16 mouse cellular contexts compared by ENCODE assay signal in genomic region chr7:139265634-139266033, GRCm38 (mm10). TPM values are rescaled to one million over a fixed set of nuclear protein-coding genes. Genes with fewer than 3 reads are reported as not detected.
DNase-seq lines count a peak whose midpoint lies in the region; ATAC-seq and TF ChIP-seq lines count a peak whose summit lies in the region.
"Had no signal": no experiment of that assay in that cellular context is flagged by ENCODE, and none has a peak within 500 bp of the region (broad histone marks: within the 10 kb centered on the region; RNA-seq: fewer than 3 reads in every experiment).

No protein-coding gene starts in this region.

- no peak overlapping the region for H3K4me3 ChIP-seq in heart, embryonic 10.5 days
- H3K4me3 ChIP-seq in heart, embryonic 14.5 days (ENCODE audit: control insufficient read depth in 1 of 2, insufficient read depth in 1 of 2, low read depth in 1 of 2, low read length in 2 of 2): no peak overlapping the region
- no peak overlapping the region for H3K4me3 ChIP-seq in layer of hippocampus, adult 2 months
- H3K4me3 ChIP-seq: embryonic facial prominence, embryonic 13.5 days; forebrain, embryonic 13.5 days; hindbrain, embryonic 13.5 days had no signal

- peaks cover 42% of the 10 kb centered on the region for H3K36me3 ChIP-seq in heart, embryonic 10.5 days
- H3K36me3 ChIP-seq in heart, embryonic 14.5 days (ENCODE audit: control insufficient read depth, insufficient read depth, low read length): peaks cover 15% of the 10 kb centered on the region
- H3K36me3 ChIP-seq: hindbrain, embryonic 13.5 days had no signal

- peak overlapping the region; percentile 69; the same call in 1 of the 2 replicates for H3K27ac ChIP-seq in heart, embryonic 10.5 days
- H3K27ac ChIP-seq in heart, embryonic 14.5 days (replicated peaks in 1 of 2; ENCODE audit: control insufficient read depth in 1 of 2, insufficient read depth in 1 of 2, low read depth in 2 of 2, low read length in 2 of 2): peak overlapping the region; percentile 6 to 61; a peak in 2 of 4 replicates
- H3K27ac ChIP-seq in layer of hippocampus, adult 2 months: peak overlapping the region; percentile 68; the same call in 1 of the 2 replicates
- H3K27ac ChIP-seq: embryonic facial prominence, embryonic 13.5 days; forebrain, embryonic 13.5 days; hindbrain, embryonic 13.5 days had no signal

- peaks cover 46% of the 10 kb centered on the region for H3K4me1 ChIP-seq in heart, embryonic 10.5 days
- H3K4me1 ChIP-seq in heart, embryonic 14.5 days (ENCODE audit: control insufficient read depth in 2 of 2, insufficient read depth in 2 of 2, low read length in 2 of 2): peaks cover 29 to 41% of the 10 kb centered on the region in 2 experiments

- DNase-seq in heart, embryonic 10.5 days (ENCODE audit: low spot score): no peak
- no peak for DNase-seq in heart, adult 18-20 months
- DNase-seq in heart, adult 9 months (ENCODE audit: low spot score in 2 of 2): no peak
- no peak for DNase-seq in layer of hippocampus, adult 2 months (ENCODE audit: low spot score in 2 of 2)
- no peak for DNase-seq in layer of hippocampus, postnatal 10 days (ENCODE audit: low spot score in 2 of 2)
- DNase-seq in liver: no peak
- DNase-seq: adrenal gland, adult 8-10 months; forebrain, postnatal 0 days; kidney, adult 11 months; kidney, adult 9 months had no signal

- TF ChIP-seq CTCF in layer of hippocampus, adult 2 months (conservative IDR thresholded peaks at IDR 0.05): no peak

- no peaks in the 10 kb centered on the region for H3K9me3 ChIP-seq in heart, embryonic 10.5 days
- H3K9me3 ChIP-seq in heart, embryonic 14.5 days (ENCODE audit: control insufficient read depth, low read length): no peaks in the 10 kb centered on the region
- H3K9me3 ChIP-seq: embryonic facial prominence, embryonic 13.5 days; hindbrain, embryonic 13.5 days had no signal

- ATAC-seq in heart, embryonic 14.5 days (ENCODE audit: insufficient number of reproducible peaks, insufficient read depth, low FRiP score, low read depth): no peak
- ATAC-seq: forebrain, embryonic 13.5 days; forebrain, postnatal 0 days; hindbrain, postnatal 0 days had no signal

- no peaks in the 10 kb centered on the region for H3K27me3 ChIP-seq in heart, embryonic 10.5 days (ENCODE audit: insufficient read depth, poor library complexity, severe bottlenecking)
- no peaks in the 10 kb centered on the region for H3K27me3 ChIP-seq in heart, embryonic 14.5 days (ENCODE audit: control insufficient read depth, insufficient read depth, low read length)
- H3K27me3 ChIP-seq: embryonic facial prominence, embryonic 13.5 days; forebrain, embryonic 13.5 days; hindbrain, embryonic 13.5 days had no signal

- 47% methylated on average over 6 of the region's 6 CpGs for WGBS in heart, embryonic 10.5 days
- WGBS in heart, embryonic 14.5 days: 32% methylated on average over 6 of the region's 6 CpGs

- H3K9ac ChIP-seq in heart, embryonic 14.5 days (ENCODE audit: low read length): no peak overlapping the region
- H3K9ac ChIP-seq: embryonic facial prominence, embryonic 13.5 days; forebrain, embryonic 13.5 days; forebrain, postnatal 0 days had no signal

- H3K4me2 ChIP-seq in heart, embryonic 14.5 days (ENCODE audit: low read length): no peak overlapping the region
- H3K4me2 ChIP-seq: embryonic facial prominence, embryonic 13.5 days; forebrain, embryonic 13.5 days; hindbrain, embryonic 13.5 days had no signal

RNA-seq across cellular contexts. Expression of gene Pwwp2b, which starts 17.4 kb away (rescaled TPM):
- polyA plus RNA-seq in heart, embryonic 10.5 days (2016; fragmentation: Nextera tagmentation; extraction: Ambion mirVana): 10.5 and 11.1 TPM in 2 replicates
- 10 to 100 TPM in 1 of 2 experiments, 1 to 10 TPM in 1; 8.8 to 11.3 TPM for total RNA-seq in heart, adult 18-20 months (2021)
- 6.9 and 7.4 TPM in 2 replicates for polyA plus RNA-seq in heart, embryonic 14.5 days (2014; fragmentation: Nextera tagmentation; extraction: Ambion mirVana)
- 10 to 100 TPM; 35.0 to 37.6 TPM for total RNA-seq in layer of hippocampus, adult 2 months (2021)
- total RNA-seq in layer of hippocampus, postnatal 10 days (2021): 10 to 100 TPM; 20.9 to 23.3 TPM

RNA-seq across cellular contexts. Expression of gene Stk32c, which starts 52.5 kb away (rescaled TPM):
- polyA plus RNA-seq in heart, embryonic 10.5 days (2016; fragmentation: Nextera tagmentation; extraction: Ambion mirVana): not detected in 2 replicates
- total RNA-seq in heart, adult 18-20 months (2021): under 1 TPM; 0.51 to 0.92 TPM
- 0.19 TPM in 1 of 2 replicates, not detected in the other for polyA plus RNA-seq in heart, embryonic 14.5 days (2014; fragmentation: Nextera tagmentation; extraction: Ambion mirVana)
- total RNA-seq in layer of hippocampus, adult 2 months (2021): 100 to 1,000 TPM; 102 to 105 TPM
- 10 to 100 TPM; 57.8 to 65.0 TPM for total RNA-seq in layer of hippocampus, postnatal 10 days (2021)
- total RNA-seq: hematopoietic stem cell, adult 5-6 weeks had no signal

RNA-seq across cellular contexts. Expression of gene Lrrc27, which starts 52.8 kb away (rescaled TPM):
- polyA plus RNA-seq in heart, embryonic 10.5 days (2016; fragmentation: Nextera tagmentation; extraction: Ambion mirVana): 4.5 TPM in 2 replicates
- 10 to 100 TPM; 13.6 to 16.2 TPM for total RNA-seq in heart, adult 18-20 months (2021)
- 2.7 and 4.8 TPM in 2 replicates for polyA plus RNA-seq in heart, embryonic 14.5 days (2014; fragmentation: Nextera tagmentation; extraction: Ambion mirVana)
- 1 to 10 TPM; 6.8 to 6.9 TPM for total RNA-seq in layer of hippocampus, adult 2 months (2021)
- 1 to 10 TPM; 4.3 TPM for total RNA-seq in layer of hippocampus, postnatal 10 days (2021)

Comparison
In these comparisons a context has a peak if more than half of its experiments do, and no peak if none do; other contexts are left out.
1. RNA of gene Stk32c, which starts 52.5 kb away (total RNA-seq): 102 to 105 TPM in layer of hippocampus, adult 2 months and 57.8 to 65.0 TPM in layer of hippocampus, postnatal 10 days; 0.51 to 0.92 TPM in heart, adult 18-20 months; every median in the first group is over 10 times any median in the second.
2. Peak in every context shown above with its lines, with median percentiles within 50 percentile points of each other: H3K27ac ChIP-seq.